8 mouse cellular contexts compared by ENCODE assay signal in the genomic region with DNA sequence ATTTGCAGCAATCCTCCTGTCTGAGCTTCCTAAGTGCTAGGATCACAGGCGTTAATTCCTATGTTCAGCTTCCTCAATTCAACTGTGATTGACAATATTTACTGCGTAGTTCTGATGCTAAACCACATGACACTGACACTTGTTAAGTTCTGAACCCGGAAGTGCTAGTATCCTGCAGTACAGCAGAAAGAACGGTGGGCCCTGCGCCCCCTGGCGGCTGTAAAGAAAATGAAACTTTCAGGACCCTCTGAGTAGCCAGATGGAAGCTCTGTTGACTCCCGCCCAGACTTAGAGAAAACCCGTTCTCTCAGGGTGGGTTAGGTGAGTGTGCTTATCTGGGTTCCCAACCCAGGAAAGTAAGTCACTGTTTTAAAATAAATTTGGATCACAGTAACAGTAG. TPM values are rescaled to one million over a fixed set of nuclear protein-coding genes. Genes with fewer than 3 reads are reported as not detected.
DNase-seq lines count a peak whose midpoint lies in the region; ATAC-seq and TF ChIP-seq lines count a peak whose summit lies in the region.

No protein-coding gene starts in this region.

- DNase-seq in ES-E14 (ENCODE audit: low read depth, low spot score): peak; percentile 56
- DNase-seq in heart, adult 2 months: peak; percentile 53 to 66
- DNase-seq in kidney, adult 9 months: peak; percentile 22
- DNase-seq in lung, embryonic 14.5 days: peak; percentile 80
- peak; percentile 62 for DNase-seq in right cerebral cortex, postnatal 4 days
- no peak for DNase-seq in ovary, postnatal 10 days (ENCODE audit: low spot score)

- H3K4me2 ChIP-seq in lung, embryonic 14.5 days: no peak overlapping the region

- no peaks in the 10 kb centered on the region for H3K9me3 ChIP-seq in ES-E14 (ENCODE audit: control insufficient read depth, insufficient read depth, low read depth, low read length)
- no peaks in the 10 kb centered on the region for H3K9me3 ChIP-seq in lung, embryonic 14.5 days (ENCODE audit: low read depth, low read length)

- H3K27ac ChIP-seq in ES-E14 (ENCODE audit: insufficient read depth, low read depth, low read length, poor library complexity, severe bottlenecking): no peak overlapping the region
- no peak overlapping the region for H3K27ac ChIP-seq in heart, adult 2 months
- H3K27ac ChIP-seq in lung, embryonic 14.5 days (ENCODE audit: low read depth): no peak overlapping the region

- H3K79me3 ChIP-seq in C2C12 (ENCODE audit: low read depth): no peaks in the 10 kb centered on the region

- H3K27me3 ChIP-seq in C2C12 (ENCODE audit: control insufficient read depth, insufficient read depth, insufficient read length): no peaks in the 10 kb centered on the region
- H3K27me3 ChIP-seq in heart, adult 2 months (ENCODE audit: control insufficient read depth, insufficient read depth, low read length): no peaks in the 10 kb centered on the region
- no peaks in the 10 kb centered on the region for H3K27me3 ChIP-seq in lung, embryonic 14.5 days (ENCODE audit: insufficient read depth, low read length)

- no peak overlapping the region for H3ac ChIP-seq in C2C12 (ENCODE audit: control insufficient read depth, insufficient read length, low read depth)

- no peak for TF ChIP-seq POLR2A in heart, adult 2 months (IDR thresholded peaks at IDR 0.05; ENCODE audit: insufficient read depth, low read depth, low read length)

- no peaks in the 10 kb centered on the region for H3K4me1 ChIP-seq in ES-E14 (ENCODE audit: control insufficient read depth in 2 of 2, insufficient read depth in 2 of 2, low read length in 2 of 2, poor library complexity in 1 of 2)
- H3K4me1 ChIP-seq in heart, adult 2 months (ENCODE audit: control insufficient read depth, insufficient read depth, low read length): no peaks in the 10 kb centered on the region; the same call in 1 of the 2 replicates
- no peaks in the 10 kb centered on the region for H3K4me1 ChIP-seq in lung, embryonic 14.5 days (ENCODE audit: insufficient read depth)

- no peak overlapping the region for H3K9ac ChIP-seq in ES-E14 (ENCODE audit: insufficient read depth, low read depth, low read length, poor library complexity, severe bottlenecking)
- no peak overlapping the region for H3K9ac ChIP-seq in heart, adult 2 months (ENCODE audit: low read depth, low read length)
- no peak overlapping the region for H3K9ac ChIP-seq in lung, embryonic 14.5 days

- 13% methylated on average over 8 of the region's 8 CpGs for WGBS in heart, adult 2 months
- 14% methylated on average over 8 of the region's 8 CpGs for WGBS in lung, embryonic 14.5 days

- peak; percentile 94 for ATAC-seq in common myeloid progenitor, adult 5-6 weeks (replicated peaks; ENCODE audit: low read depth, poor library complexity, severe bottlenecking)
- ATAC-seq in lung, embryonic 14.5 days (ENCODE audit: insufficient read depth): peak; percentile 71; the same call in 1 of the 2 replicates

- in situ Hi-C loops in ES-E14 (cut with MboI; ENCODE audit: low sequenced_read_pairs in 2 of 2, unreplicated experiment in 2 of 2): no loop called here

- no peaks in the 10 kb centered on the region for H3K79me2 ChIP-seq in C2C12 (ENCODE audit: control insufficient read depth, insufficient read depth)
- no peaks in the 10 kb centered on the region for H3K79me2 ChIP-seq in heart, adult 2 months (replicated peaks; ENCODE audit: control insufficient read depth, insufficient read depth, low read length)

- intact Hi-C loops in heart, adult 2 months (cut with DNase I): loop anchor here (5.0 kb wide), 2 partner anchors 367 to 412 kb away; partner anchors contain the start of gene D930020B18Rik

- no peaks in the 10 kb centered on the region for H3K36me3 ChIP-seq in C2C12 (ENCODE audit: control insufficient read depth, insufficient read depth)
- H3K36me3 ChIP-seq in ES-E14 (ENCODE audit: control insufficient read depth, insufficient read depth, low read length, poor library complexity, severe bottlenecking): no peaks in the 10 kb centered on the region
- H3K36me3 ChIP-seq in heart, adult 2 months (ENCODE audit: control insufficient read depth, insufficient read depth, low read length): no peaks in the 10 kb centered on the region
- no peaks in the 10 kb centered on the region for H3K36me3 ChIP-seq in lung, embryonic 14.5 days (ENCODE audit: insufficient read depth)

- TF ChIP-seq EP300 in heart, adult 2 months (IDR thresholded peaks at IDR 0.05; ENCODE audit: insufficient read depth, low read depth, low read length): no peak

- peak; percentile 3 for TF ChIP-seq CTCF in C2C12 (IDR thresholded peaks at IDR 0.05; ENCODE audit: control insufficient read depth, insufficient read depth, insufficient read length)
- TF ChIP-seq CTCF in heart, adult 2 months (IDR thresholded peaks at IDR 0.05): peak; percentile 89
- peak; percentile 84 for TF ChIP-seq CTCF in lung, embryonic 14.5 days (IDR thresholded peaks at IDR 0.05; ENCODE audit: low read depth)

- H3K4me3 ChIP-seq in C2C12 (ENCODE audit: insufficient read depth, poor library complexity, severe bottlenecking): no peak overlapping the region
- H3K4me3 ChIP-seq in ES-E14 (ENCODE audit: insufficient read depth in 1 of 2, low read depth in 1 of 2, low read length in 2 of 2, poor library complexity in 1 of 2, severe bottlenecking in 1 of 2): no peak overlapping the region
- H3K4me3 ChIP-seq in heart, adult 2 months: no peak overlapping the region
- H3K4me3 ChIP-seq in lung, embryonic 14.5 days (ENCODE audit: low read depth, low read length): no peak overlapping the region

TF ChIP-seq in C2C12, 6 proteins besides CTCF, POLR2A, EP300 and RAD21:
- no peak for TF ChIP-seq MYOD1 (IDR thresholded peaks at IDR 0.05; ENCODE audit: control insufficient read depth, insufficient read length, low read depth)
- no peak for TF ChIP-seq USF1 (IDR thresholded peaks at IDR 0.05; ENCODE audit: low read depth)
- TF ChIP-seq MAX (IDR thresholded peaks at IDR 0.05): no peak
- TF ChIP-seq MYOG (IDR thresholded peaks at IDR 0.05; ENCODE audit: control insufficient read depth, extremely low read depth, insufficient read length): no peak
- TF ChIP-seq CEBPB (IDR thresholded peaks at IDR 0.05; ENCODE audit: low read depth): no peak
- TF ChIP-seq FOSL1 (IDR thresholded peaks at IDR 0.05; ENCODE audit: insufficient read depth, low read length, poor library complexity, severe bottlenecking): no peak
TF ChIP-seq in C2C12: peak in this region for 0.

TF ChIP-seq in ES-E14, 5 proteins besides CTCF, POLR2A, EP300 and RAD21:
- TF ChIP-seq CHD2 (IDR thresholded peaks at IDR 0.05; ENCODE audit: low read depth, low read length): no peak
- no peak for TF ChIP-seq ZNF384 (IDR thresholded peaks at IDR 0.05; ENCODE audit: low read depth, low read length)
- no peak for TF ChIP-seq MAFK (IDR thresholded peaks at IDR 0.05; ENCODE audit: insufficient read depth, low read depth, low read length)
- TF ChIP-seq HCFC1 (IDR thresholded peaks at IDR 0.05; ENCODE audit: borderline replicate concordance, insufficient read depth, low read length): no peak
- TF ChIP-seq ZC3H11A (IDR thresholded peaks at IDR 0.05; ENCODE audit: borderline replicate concordance, low read depth, low read length): 0 out of 2 replicates have a peak, but pooled peaks have one; percentile 12

RNA-seq across cellular contexts. Expression of gene Srgap1, which starts 7.4 kb away (rescaled TPM):
- 0.06 TPM for polyA plus RNA-seq in C2C12 (2012; fragmentation: generic; extraction: Trizol)
- total RNA-seq in ES-E14 (2012; rRNA removed): 0.94 and 1.6 TPM in 2 replicates
- total RNA-seq in common myeloid progenitor, adult 5-6 weeks (2017): 0.14 TPM in 1 of 2 replicates, not detected in the other
- total RNA-seq in heart, adult 2 months (2021): 1 to 10 TPM; 1.1 to 2.1 TPM
- 1.3 and 1.9 TPM in 2 replicates for polyA plus RNA-seq in heart, adult 2 months (2012; rRNA removed)
- 12.0 and 12.7 TPM in 2 replicates for polyA plus RNA-seq in lung, embryonic 14.5 days (2014; fragmentation: Nextera tagmentation; extraction: Ambion mirVana)

RNA-seq across cellular contexts. Expression of gene Rxylt1, which starts 42.6 kb away (rescaled TPM):
- polyA plus RNA-seq in C2C12 (2012; fragmentation: generic; extraction: Trizol): 27.7 TPM
- total RNA-seq in ES-E14 (2012; rRNA removed): 49.9 TPM in 2 replicates
- total RNA-seq in common myeloid progenitor, adult 5-6 weeks (2017): 44.4 and 63.6 TPM in 2 replicates
- 10 to 100 TPM; 36.4 to 38.8 TPM for total RNA-seq in heart, adult 2 months (2021)
- polyA plus RNA-seq in heart, adult 2 months (2012; rRNA removed): 4.9 and 9.2 TPM in 2 replicates
- 54.0 and 61.0 TPM in 2 replicates for polyA plus RNA-seq in lung, embryonic 14.5 days (2014; fragmentation: Nextera tagmentation; extraction: Ambion mirVana)

Comparison
In these comparisons a context has a peak if more than half of its experiments do, and no peak if none do; other contexts are left out.
1. CTCF ChIP-seq: peak in every context shown above with its lines; median percentile 89 in heart, adult 2 months; 84 in lung, embryonic 14.5 days; 3 in C2C12.